Mouse (Mus musculus): ENCODE results near the gene Fcgr4. TPM values are rescaled to one million over a fixed set of nuclear protein-coding genes. Genes with fewer than 3 reads are reported as not detected.

Fcgr4 gene
- 0.17 and 0.83 TPM in 2 replicates for polyA plus RNA-seq (2012)

GRCm38 (mm10) chr1:171018737-171019136 is at the start of gene Fcgr4:
Gene Fcgr4, plus strand, starts transcription at chr1:171018920.

DNA sequence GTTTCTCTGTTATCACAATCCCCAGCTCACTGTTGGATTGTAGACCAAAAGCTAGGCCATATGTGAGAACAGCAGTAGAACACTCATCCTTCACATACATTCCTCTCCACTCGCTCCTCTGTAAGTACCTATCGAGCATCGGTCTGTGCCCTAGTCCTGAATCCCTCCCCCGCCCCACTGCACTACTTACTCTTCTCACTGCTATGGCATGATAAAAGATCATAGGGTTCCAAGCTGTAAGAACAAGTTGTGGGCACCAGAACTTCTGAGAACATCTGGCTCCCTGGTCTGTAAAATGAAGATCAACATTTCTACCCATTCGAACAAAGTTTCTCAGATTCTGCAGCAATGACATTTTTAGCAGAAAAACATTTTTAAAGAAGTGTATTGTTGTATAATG is 42.3 kb upstream of the Fcgr4 start, which contains the start of gene Fcgr2b:
Gene Fcgr2b (minus strand): TSS at position 101 of the 400 bp plus-strand sequence.

DNA sequence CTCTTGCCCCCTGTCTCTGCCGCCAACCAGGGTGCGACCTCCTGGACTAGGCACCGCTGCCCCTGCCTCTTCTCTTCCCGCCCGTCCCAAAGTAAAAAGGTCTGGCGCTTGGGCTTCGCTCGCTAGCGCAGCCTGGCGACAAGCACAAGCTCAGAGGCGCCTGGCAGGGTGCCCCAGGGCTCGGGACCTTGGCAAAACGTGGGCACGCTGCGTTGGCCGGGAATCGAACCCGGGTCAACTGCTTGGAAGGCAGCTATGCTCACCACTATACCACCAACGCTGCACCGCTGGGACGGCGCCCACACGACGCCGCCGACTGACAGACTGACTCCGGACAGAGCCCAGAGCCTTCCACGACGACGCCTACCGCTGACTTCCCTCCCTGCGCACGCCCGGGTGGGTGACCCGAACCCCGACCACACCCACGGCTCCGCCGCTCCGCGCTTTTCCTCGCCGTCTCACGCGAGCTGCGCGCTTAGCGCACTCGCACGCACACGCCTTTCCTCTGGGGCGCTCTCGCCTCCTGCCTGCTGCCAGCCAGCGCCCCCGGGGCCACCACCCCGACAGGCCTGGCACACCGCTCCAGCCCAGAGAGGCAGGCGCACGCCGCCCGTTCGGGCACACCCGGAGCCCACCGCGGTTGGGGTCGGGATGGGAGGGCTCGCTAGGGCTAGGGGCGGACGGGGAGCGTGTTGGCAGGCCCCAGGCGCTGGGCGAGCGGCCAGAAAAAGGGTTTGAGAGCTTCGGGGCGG is 45.9 kb downstream of the Fcgr4 start, which contains the start of gene Fcgr3:
Gene Fcgr3 (minus strand): TSS at position 445 of the 752 bp plus-strand sequence.

Other genes with a start within 250 kb of the Fcgr4 start
- 1.5 and 2.0 TPM in 2 replicates for gene Atf6, start 151.1 kb upstream of the Fcgr4 start, polyA plus RNA-seq (2012)
- gene Gm26620, start 133.9 kb upstream of the Fcgr4 start, polyA plus RNA-seq (2012): 0.95 and 0.97 TPM in 2 replicates
- 12.0 and 12.5 TPM in 2 replicates for gene Dusp12, start 133.4 kb upstream of the Fcgr4 start, polyA plus RNA-seq (2012)
- 0.30 and 0.36 TPM in 2 replicates for gene Fcrlb, start 106.0 kb upstream of the Fcgr4 start, polyA plus RNA-seq (2012)
- 0.15 and 1.3 TPM in 2 replicates for gene Fcrla, start 91.3 kb upstream of the Fcgr4 start, polyA plus RNA-seq (2012)
- 11.3 and 16.6 TPM in 2 replicates for gene Fcgr2b, start 42.4 kb upstream of the Fcgr4 start, polyA plus RNA-seq (2012)
- gene Fcgr3, start 46.0 kb downstream of the Fcgr4 start, polyA plus RNA-seq (2012): 8.9 and 21.9 TPM in 2 replicates
- gene Cfap126, start 95.0 kb downstream of the Fcgr4 start, polyA plus RNA-seq (2012): 1.6 and 2.2 TPM in 2 replicates
- gene Sdhc, start 131.7 kb downstream of the Fcgr4 start, polyA plus RNA-seq (2012): 115 and 119 TPM in 2 replicates
- 0.57 and 1.1 TPM in 2 replicates for gene Mpz, start 131.8 kb downstream of the Fcgr4 start, polyA plus RNA-seq (2012)
- 23.7 and 26.5 TPM in 2 replicates for gene Pcp4l1, start 177.3 kb downstream of the Fcgr4 start, polyA plus RNA-seq (2012)
- gene Nr1i3, start 195.1 kb downstream of the Fcgr4 start, polyA plus RNA-seq (2012): not detected in 2 replicates
- gene Tomm40l, start 203.6 kb downstream of the Fcgr4 start, polyA plus RNA-seq (2012): 43.3 and 43.4 TPM in 2 replicates
- gene Apoa2, start 206.1 kb downstream of the Fcgr4 start, polyA plus RNA-seq (2012): 0.48 TPM in 1 of 2 replicates, not detected in the other
- 50.5 and 65.4 TPM in 2 replicates for gene Fcer1g, start 215.4 kb downstream of the Fcgr4 start, polyA plus RNA-seq (2012)
- gene Adamts4, start 231.5 kb downstream of the Fcgr4 start, polyA plus RNA-seq (2012): 0.05 TPM in 1 of 2 replicates, not detected in the other
- 141 and 145 TPM in 2 replicates for gene Ndufs2, start 232.5 kb downstream of the Fcgr4 start, polyA plus RNA-seq (2012)